Mouse (Mus musculus): ENCODE data around the gene Edem3. TPM values are rescaled to one million over a fixed set of nuclear protein-coding genes. Genes with fewer than 3 reads are reported as not detected.

The Edem3 gene
- polyA plus RNA-seq, 1 experiment, result 2.8 TPM

GRCm38 (mm10) chr1:151758301-151758700 lies 3.1 kb downstream of the Edem3 start:
- WGBS, result 86% methylated on average over 6 of the region's 6 CpGs
- TF ChIP-seq CTCF (IDR thresholded peaks at IDR 0.05; ENCODE audit: extremely low read depth, insufficient read depth, insufficient read length, insufficient replicate concordance) (no peak), POLR2A (IDR thresholded peaks at IDR 0.05; ENCODE audit: low read depth, low read length) (no peak)

GRCm38 (mm10) chr1:151758991-151759390 lies 3.8 kb downstream of the Edem3 start:
- 50% methylated on average over 2 of the region's 2 CpGs for WGBS

More at GRCm38 (mm10) chr1:151758301-151758700, 3.1 kb downstream of the Edem3 start:
- no peak overlapping the region for H3K27ac ChIP-seq (ENCODE audit: insufficient read depth, low read length)
- no peak for DNase-seq (ENCODE audit: low read depth in 1 of 2, low spot score in 2 of 2)
- no peaks in the 10 kb centered on the region for H3K27me3 ChIP-seq (ENCODE audit: control insufficient read depth, insufficient read depth, low read length)
- peaks cover 8% of the 10 kb centered on the region for H3K36me3 ChIP-seq (ENCODE audit: control insufficient read depth, insufficient read depth, low read length)
- no peak overlapping the region for H3K4me3 ChIP-seq (ENCODE audit: extremely low read depth, insufficient read depth, insufficient read length)
- H3K4me1 ChIP-seq (ENCODE audit: control insufficient read depth, insufficient read depth, insufficient read length), result peaks cover 6% of the 10 kb centered on the region

GRCm38 (mm10) chr1:151764236-151764635 lies 9.1 kb downstream of the Edem3 start:
- TF ChIP-seq CTCF (IDR thresholded peaks at IDR 0.05; ENCODE audit: extremely low read depth, insufficient read depth, insufficient read length, insufficient replicate concordance) (no peak), POLR2A (IDR thresholded peaks at IDR 0.05; ENCODE audit: low read depth, low read length) (no peak)
- H3K36me3 ChIP-seq (ENCODE audit: control insufficient read depth, insufficient read depth, low read length), result peaks cover 8% of the 10 kb centered on the region
- WGBS, result 30% methylated on average over 3 of the region's 3 CpGs
- no peak overlapping the region for H3K4me3 ChIP-seq (ENCODE audit: extremely low read depth, insufficient read depth, insufficient read length)
- no peaks in the 10 kb centered on the region for H3K27me3 ChIP-seq (ENCODE audit: control insufficient read depth, insufficient read depth, low read length)
- no peak overlapping the region for H3K27ac ChIP-seq (ENCODE audit: insufficient read depth, low read length)
- DNase-seq (ENCODE audit: low read depth in 1 of 2, low spot score in 2 of 2), result no peak
- H3K4me1 ChIP-seq (ENCODE audit: control insufficient read depth, insufficient read depth, insufficient read length), result no peaks in the 10 kb centered on the region; the same call in 1 of the 2 replicates

More at GRCm38 (mm10) chr1:151758991-151759390, 3.8 kb downstream of the Edem3 start:
- Histone ChIP-seq H3K36me3 (ENCODE audit: control insufficient read depth, insufficient read depth, low read length) (peaks cover 8% of the 10 kb centered on the region), H3K27ac (ENCODE audit: insufficient read depth, low read length) (no peak overlapping the region), H3K4me3 (ENCODE audit: extremely low read depth, insufficient read depth, insufficient read length) (no peak overlapping the region), H3K4me1 (ENCODE audit: control insufficient read depth, insufficient read depth, insufficient read length) (peaks cover 4% of the 10 kb centered on the region), H3K27me3 (ENCODE audit: control insufficient read depth, insufficient read depth, low read length) (no peaks in the 10 kb centered on the region)
- TF ChIP-seq CTCF (IDR thresholded peaks at IDR 0.05; ENCODE audit: extremely low read depth, insufficient read depth, insufficient read length, insufficient replicate concordance), result no peak
- no peak for TF ChIP-seq POLR2A (IDR thresholded peaks at IDR 0.05; ENCODE audit: low read depth, low read length)
- no peak for DNase-seq (ENCODE audit: low read depth in 1 of 2, low spot score in 2 of 2)

DNA sequence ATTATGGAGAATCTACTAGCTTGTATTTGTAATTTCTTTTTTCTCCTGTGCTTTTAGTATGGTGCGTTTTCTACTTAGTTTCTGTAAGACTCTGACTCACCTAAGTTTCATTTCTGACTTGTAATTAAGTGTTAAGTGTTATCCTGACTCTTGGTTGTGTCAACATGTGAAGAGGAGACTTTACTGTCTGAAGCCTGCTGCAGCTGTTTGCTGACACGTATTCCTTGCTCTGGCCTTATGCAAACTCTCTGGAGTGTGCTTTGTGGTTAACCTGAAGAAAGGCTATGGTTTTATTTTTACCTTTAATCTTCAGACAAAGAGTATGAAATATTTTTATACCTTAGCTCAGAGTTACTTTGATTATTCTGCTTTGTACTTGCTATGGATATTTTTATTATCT lies 11.0 kb downstream of the Edem3 start:
- Histone ChIP-seq H3K4me3 (ENCODE audit: extremely low read depth, insufficient read depth, insufficient read length) (no peak overlapping the region), H3K4me1 (ENCODE audit: control insufficient read depth, insufficient read depth, insufficient read length) (no peaks in the 10 kb centered on the region; the same call in 1 of the 2 replicates), H3K27ac (ENCODE audit: insufficient read depth, low read length) (no peak overlapping the region), H3K27me3 (ENCODE audit: control insufficient read depth, insufficient read depth, low read length) (no peaks in the 10 kb centered on the region), H3K36me3 (ENCODE audit: control insufficient read depth, insufficient read depth, low read length) (peaks cover 3% of the 10 kb centered on the region; the same call in 1 of the 2 replicates)
- no peak for DNase-seq (ENCODE audit: low read depth in 1 of 2, low spot score in 2 of 2)
- TF ChIP-seq CTCF (IDR thresholded peaks at IDR 0.05; ENCODE audit: extremely low read depth, insufficient read depth, insufficient read length, insufficient replicate concordance) (no peak), POLR2A (IDR thresholded peaks at IDR 0.05; ENCODE audit: low read depth, low read length) (no peak)
- 45% methylated on average over 2 of the region's 2 CpGs for WGBS

DNA sequence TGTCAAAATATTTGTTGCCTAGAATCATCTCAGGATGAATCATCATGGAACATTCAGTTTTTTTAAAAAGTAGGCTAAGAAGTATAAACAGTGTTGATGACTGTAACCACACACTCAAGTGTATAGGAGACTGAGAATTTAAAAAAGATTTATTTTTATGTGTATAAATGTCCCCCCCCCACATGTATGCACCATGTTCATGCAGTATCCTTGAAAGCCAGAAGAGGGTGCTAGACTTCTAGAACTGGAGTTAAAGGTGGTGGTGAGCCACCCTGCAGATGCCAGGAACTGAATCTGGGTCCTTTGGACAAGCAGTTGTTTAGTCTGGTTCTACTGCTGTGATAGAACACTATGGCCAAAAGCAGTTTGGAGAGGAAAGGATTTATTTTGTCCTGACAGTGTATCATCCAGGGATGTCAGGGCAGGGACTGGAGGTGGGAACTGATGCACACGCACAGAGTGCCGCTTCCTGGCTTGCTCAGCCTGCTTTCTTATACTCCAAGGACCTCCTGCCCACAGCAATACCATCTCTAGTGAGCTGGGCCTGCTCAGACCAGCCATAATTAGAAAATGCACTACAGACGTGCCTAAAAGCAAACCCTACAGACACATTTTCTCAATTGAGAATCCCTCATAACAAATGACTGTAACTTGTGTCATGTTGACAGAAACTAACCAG lies 11.9 kb downstream of the Edem3 start:
- TF ChIP-seq POLR2A (IDR thresholded peaks at IDR 0.05; ENCODE audit: low read depth, low read length), result no peak
- no peak for TF ChIP-seq CTCF (IDR thresholded peaks at IDR 0.05; ENCODE audit: extremely low read depth, insufficient read depth, insufficient read length, insufficient replicate concordance)
- no peaks in the 10 kb centered on the region for H3K27me3 ChIP-seq (ENCODE audit: control insufficient read depth, insufficient read depth, low read length)
- WGBS, result 94% methylated on average over 3 of the region's 3 CpGs
- no peak overlapping the region for H3K27ac ChIP-seq (ENCODE audit: insufficient read depth, low read length)
- no peaks in the 10 kb centered on the region; the same call in 1 of the 2 replicates for H3K4me1 ChIP-seq (ENCODE audit: control insufficient read depth, insufficient read depth, insufficient read length)
- H3K36me3 ChIP-seq (ENCODE audit: control insufficient read depth, insufficient read depth, low read length), result peaks cover 5% of the 10 kb centered on the region
- no peak overlapping the region for H3K4me3 ChIP-seq (ENCODE audit: extremely low read depth, insufficient read depth, insufficient read length)
- no peak for DNase-seq (ENCODE audit: low read depth in 1 of 2, low spot score in 2 of 2)

DNA sequence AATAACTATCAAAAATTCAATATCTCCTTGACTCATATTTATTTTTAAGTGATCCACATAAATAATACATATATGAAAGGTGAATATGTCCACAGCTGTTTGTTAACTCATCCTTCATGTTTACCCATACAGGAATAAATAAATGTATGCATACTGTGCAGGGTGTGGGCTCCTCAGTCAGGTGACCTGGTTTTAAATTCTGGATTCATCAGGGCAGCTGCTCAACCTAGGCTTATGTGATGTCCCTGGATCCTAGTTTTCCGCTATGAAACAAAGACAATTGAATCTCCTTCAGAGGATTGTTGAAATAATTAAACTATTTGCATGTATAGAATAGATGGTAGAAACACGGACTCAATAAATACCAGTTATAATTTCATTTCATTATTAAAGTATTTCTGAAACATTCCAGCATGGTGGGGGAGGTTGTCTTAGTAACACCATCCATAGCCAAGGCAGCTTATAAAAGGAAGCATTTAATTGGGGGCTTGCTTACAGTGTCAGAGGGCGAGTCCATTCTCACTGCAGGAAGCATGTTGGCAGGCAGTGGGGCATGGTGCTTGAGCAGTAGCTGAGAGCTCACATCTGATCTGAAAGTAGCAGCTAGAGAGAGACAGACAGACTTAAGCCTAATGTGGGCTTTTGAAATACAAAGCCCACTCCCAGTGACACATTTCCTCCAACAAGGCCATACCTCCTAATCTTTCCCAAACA lies 14.2 kb downstream of the Edem3 start:
- 87% methylated on average over 3 of the region's 3 CpGs for WGBS
- no peak overlapping the region for H3K27ac ChIP-seq (ENCODE audit: insufficient read depth, low read length)
- TF ChIP-seq CTCF (IDR thresholded peaks at IDR 0.05; ENCODE audit: extremely low read depth, insufficient read depth, insufficient read length, insufficient replicate concordance), result no peak
- no peak for TF ChIP-seq POLR2A (IDR thresholded peaks at IDR 0.05; ENCODE audit: low read depth, low read length)
- H3K36me3 ChIP-seq (ENCODE audit: control insufficient read depth, insufficient read depth, low read length), result peaks cover 8% of the 10 kb centered on the region
- DNase-seq (ENCODE audit: low read depth in 1 of 2, low spot score in 2 of 2), result no peak
- no peaks in the 10 kb centered on the region; the same call in 1 of the 2 replicates for H3K4me1 ChIP-seq (ENCODE audit: control insufficient read depth, insufficient read depth, insufficient read length)
- H3K4me3 ChIP-seq (ENCODE audit: extremely low read depth, insufficient read depth, insufficient read length), result no peak overlapping the region
- no peaks in the 10 kb centered on the region for H3K27me3 ChIP-seq (ENCODE audit: control insufficient read depth, insufficient read depth, low read length)
